Mouse (Mus musculus) ovary, postnatal 14 days (tissue): ENCODE results near the gene Ano9.

Experiments used
- DNase-seq: peaks from one replicate; pipeline ENCODE4 v3.0.0; 2022; ENCODE audit warnings: low spot score

Gene Ano9

GRCm38 (mm10) chr7:141117636-141118035 is at the start of gene Ano9:
Gene Ano9 (minus strand): TSS chr7:141117806.
- no peak for DNase-seq

GRCm38 (mm10) chr7:141164850-141165249 is 47.2 kb upstream of the Ano9 start:
- DNase-seq, result no peak

DNA sequence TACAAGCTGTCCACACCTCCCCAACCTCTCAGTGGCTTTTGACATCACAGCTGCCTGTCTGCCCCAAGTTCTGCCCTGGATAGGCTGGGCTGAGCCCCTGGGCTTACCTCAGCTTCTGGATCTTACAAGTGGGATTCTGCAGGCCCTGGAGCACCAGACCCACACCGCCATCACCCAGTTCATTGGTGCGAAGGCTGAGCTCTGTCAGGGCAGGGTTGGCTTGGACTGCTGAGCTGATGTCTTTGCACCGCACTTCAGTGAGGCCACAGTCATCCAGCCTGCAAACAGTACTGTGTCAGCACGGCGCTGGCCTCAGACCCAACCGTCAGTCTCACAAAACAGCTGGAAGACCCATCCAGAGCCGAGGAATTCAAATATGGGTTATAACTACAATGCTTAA is 46.8 kb upstream of the Ano9 start:
- no peak for DNase-seq

DNA sequence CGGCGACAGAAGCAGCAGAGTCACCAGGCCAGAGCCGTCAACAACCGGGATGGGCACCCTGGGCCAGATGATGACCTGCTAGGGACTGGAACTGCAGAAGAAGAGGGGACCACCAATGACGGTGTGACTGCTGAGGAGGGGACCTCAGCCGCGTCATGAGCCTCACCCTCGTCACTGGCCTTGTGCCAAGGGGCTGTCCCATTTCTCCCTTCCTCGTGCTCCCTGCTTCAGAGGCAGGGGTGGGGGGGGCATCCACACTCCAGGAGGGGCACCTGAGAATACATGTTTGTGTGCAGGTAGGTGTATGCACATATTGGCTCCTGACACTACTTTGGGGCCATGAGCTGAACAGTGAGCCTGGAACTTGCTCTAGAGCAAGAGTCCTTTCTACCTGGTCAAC is 37.8 kb upstream of the Ano9 start:
- DNase-seq, result no peak

- no peak for DNase-seq
Measured at GRCm38 (mm10) chr7:141148639-141149038, 31.0 kb upstream of the Ano9 start.

- no peak for DNase-seq
Measured at GRCm38 (mm10) chr7:141147044-141147443, 29.4 kb upstream of the Ano9 start.

DNA sequence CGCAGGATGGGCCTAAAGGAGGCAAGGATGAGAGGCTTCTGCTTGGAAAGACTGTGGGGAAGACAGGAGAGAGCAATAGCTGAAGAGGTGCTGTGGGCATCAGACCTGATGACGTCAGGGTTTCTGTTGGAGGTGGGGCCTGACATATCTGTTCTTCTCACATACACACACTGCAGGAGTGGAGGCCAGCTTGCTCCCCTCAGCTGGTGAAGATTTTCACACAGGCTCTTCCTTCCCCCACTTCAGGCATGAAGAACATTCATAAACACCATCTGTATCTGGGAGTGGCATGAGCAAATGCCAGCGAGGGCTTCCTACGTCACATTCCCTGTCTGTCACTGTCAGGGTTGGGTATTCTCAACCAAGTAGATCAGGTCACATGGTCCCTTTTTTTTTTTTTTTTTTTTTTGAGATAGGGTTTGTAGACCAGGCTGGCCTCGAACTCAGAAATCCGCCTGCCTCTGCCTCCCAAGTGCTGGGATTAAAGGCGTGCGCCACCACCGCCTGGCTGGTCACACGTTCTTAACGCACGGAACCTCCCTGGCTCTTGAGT is 28.5 kb upstream of the Ano9 start:
- no peak for DNase-seq

DNA sequence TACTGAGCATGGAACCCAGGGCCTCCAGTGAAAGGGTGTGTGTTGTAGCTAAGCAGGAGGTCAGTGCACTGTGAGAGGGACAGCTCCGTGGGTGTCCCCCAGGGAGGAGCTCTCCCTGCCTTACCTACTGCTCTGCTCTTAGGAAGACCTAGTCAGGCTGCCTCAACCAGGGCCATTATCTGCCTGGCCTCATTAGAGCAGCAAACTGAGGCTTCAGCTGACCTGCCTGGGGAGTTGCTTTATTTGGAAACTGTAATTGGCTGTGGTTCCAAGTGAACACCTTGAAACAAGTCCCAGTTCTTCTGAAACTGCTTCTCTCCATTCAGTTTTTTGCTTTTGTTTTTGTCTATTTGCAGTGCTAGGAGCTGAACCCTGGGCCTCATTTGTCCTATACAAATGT is 27.8 kb upstream of the Ano9 start:
- DNase-seq, result no peak

GRCm38 (mm10) chr7:141144650-141145049 is 27.0 kb upstream of the Ano9 start:
- no peak for DNase-seq

DNA sequence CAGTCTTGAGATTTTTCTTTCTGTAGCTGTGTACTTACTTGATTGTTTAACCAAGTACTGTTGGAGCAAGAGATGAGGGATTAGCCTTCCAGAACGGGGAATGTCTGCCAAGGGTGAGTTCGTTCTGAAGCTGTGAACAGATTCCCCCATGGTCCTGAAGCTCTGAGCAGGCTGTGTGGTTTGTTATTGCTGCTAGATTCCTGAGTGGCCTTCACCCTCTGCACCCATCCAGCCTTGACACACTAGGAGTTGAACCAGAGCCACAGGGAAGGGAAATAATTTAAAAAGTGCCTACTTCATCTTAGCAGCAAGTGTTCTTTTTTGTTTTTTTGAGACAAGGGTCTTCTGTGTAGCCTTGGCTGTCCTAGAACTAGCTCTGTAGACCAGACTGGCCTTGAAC is 26.3 kb upstream of the Ano9 start:
- no peak for DNase-seq

GRCm38 (mm10) chr7:141143112-141143511 is 25.5 kb upstream of the Ano9 start:
- peak; percentile 29 for DNase-seq

DNA sequence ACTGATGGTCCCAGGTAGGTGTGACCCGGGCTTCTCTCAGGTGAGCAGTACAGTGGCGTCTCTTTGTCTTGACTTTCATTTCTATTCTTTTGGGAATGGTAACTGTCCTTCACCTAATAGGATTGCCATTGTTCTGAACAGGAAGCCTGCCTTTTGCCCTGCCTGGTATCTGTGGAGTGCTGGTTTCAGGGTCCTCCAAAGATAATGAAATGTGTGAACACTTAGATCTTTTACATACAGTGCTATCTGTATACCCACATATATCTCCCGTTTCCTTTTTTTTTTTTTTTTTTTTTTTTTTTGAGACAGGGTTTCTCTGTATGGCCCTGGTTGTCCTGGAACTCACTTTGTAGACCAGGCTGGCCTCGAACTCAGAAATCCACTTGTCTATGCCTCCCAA is 23.7 kb upstream of the Ano9 start:
- no peak for DNase-seq

DNA sequence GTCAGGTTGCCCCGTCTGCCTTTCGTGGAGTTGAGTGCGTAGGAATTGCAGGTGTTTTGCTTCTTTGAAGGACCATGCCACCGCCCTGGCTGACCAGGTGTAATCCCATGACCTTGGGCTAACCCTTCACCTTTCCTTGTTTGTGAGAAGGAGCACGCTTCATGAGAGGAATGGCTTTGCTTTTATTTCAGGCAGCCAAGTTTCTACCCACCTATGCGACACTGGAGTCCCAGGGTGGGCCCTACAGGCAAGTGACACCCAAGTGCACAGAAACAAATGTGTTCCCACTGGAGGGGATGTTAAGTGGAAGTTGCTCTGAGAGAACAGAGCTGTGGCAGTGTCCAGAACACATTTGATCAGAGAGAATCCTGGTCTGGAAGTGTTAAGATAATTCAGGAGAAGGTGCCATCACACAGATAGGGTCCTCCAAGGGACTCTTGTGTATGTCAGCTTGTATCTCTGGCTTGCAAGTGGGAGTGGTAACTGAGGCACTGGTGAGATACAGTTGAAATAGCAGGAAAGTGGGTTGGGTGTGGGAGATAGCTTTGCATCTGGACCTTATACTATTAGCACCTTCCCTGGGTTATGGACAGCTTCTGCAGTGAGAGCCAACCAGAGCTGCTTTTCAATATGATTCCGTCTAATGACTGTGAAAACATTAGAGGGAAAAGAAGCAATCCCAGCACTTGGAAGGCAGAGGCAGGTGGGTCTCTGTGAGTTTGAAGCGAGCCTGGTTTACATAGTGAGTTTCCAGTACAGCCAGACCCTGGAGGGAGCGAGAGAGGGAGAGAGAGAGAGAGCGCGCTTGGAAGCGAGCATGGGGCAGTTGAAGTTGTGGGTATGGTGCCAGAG is 14.5 kb upstream of the Ano9 start:
- no peak for DNase-seq

GRCm38 (mm10) chr7:141131024-141131820 is 13.6 kb upstream of the Ano9 start:
- DNase-seq, result peak; percentile 79

DNA sequence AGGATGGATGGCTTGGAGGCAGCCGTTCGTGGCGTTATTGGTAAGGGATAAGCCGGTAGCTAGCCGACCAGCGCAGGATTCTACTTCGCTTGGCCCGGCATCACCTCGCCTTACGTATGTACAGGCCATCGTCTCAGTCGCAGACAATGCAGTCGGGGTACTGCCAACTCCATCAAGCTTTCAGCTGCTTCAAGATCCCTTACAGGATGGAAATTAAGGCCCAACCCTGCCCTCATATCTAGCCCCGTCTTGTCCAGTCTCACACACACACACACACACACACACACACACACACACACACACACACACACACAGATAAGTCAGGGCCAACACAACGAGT is 5.9 kb upstream of the Ano9 start:
- no peak for DNase-seq

- DNase-seq, result peak; percentile 81
Measured at GRCm38 (mm10) chr7:141122689-141123516, 5.3 kb upstream of the Ano9 start.

DNA sequence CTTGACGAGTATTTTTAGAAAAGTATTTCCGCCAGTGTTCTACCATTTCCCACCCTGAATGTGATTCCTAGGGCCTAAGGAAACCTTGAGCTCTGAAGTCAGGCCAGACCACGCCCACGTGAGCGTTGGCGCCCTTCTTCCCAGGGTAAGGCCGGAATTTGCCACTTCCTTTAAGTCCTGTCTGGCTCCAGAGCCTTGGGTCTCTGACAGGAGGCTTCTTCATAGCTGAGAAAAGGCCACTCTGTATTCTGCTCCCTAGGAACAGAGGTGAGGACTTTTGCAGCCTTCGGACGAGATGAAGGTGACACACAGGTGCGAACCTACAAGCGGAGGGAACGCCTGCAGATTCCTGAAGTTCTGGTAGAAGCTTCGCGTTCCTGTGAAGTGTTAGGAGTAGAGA is 4.6 kb upstream of the Ano9 start, which contains the start of gene Ptdss2:
TSS of gene Ptdss2 (plus strand) at position 138 of the 400 bp plus-strand sequence.
- no peak for DNase-seq

- DNase-seq, result no peak
Measured at GRCm38 (mm10) chr7:141121051-141121531, 3.5 kb upstream of the Ano9 start.

DNA sequence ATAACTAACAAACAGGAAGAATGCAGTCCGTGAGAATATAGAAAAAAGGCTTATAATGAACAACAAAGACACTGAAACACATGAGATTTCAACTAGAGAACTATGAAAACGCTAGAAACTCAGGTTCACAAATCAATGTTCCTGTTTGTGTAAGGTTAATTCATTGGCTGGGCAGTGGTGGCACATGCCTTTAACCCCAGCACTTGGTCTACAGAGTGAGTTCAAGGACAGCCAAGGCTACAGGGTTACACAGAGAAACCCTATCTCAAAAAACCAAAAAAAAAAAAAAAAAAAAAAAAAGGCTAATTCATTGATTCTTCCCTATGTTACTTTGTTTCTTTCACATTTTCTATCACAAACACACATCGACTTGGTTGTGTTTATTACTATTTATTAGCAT is 3.0 kb upstream of the Ano9 start:
- DNase-seq, result no peak

GRCm38 (mm10) chr7:141119487-141119886 is 1.9 kb upstream of the Ano9 start:
- DNase-seq, result no peak

DNA sequence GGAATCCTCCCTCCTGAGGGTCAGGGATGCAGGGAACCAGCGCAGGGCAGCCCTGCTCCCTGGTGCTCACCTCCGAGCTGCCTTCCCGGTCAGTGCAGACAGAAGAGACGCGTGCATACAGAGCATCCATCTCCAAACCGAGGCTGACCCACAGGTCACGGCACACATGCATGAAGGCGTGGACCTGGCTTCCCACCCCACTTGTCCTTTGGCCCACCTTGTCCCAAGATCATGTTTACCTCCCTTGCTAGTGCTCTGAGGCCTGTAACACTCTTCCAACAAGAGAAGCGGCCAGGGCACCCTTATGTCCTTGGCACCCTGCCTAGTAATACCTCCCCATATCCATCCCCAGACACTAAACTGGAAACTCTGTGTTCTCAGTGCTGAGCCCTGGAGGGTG is 1.7 kb downstream of the Ano9 start:
- DNase-seq, result no peak

- no peak for DNase-seq
Measured at GRCm38 (mm10) chr7:141103161-141103560, 14.4 kb downstream of the Ano9 start.
